Mouse (Mus musculus): ENCODE measurements at regions not wholly inside any gene's neighbourhood (a gene's known extent, or its start where the extent isn't known, plus 50 kb on each side); places are given as distances from the start of the nearest gene placed in this dataset.

DNA sequence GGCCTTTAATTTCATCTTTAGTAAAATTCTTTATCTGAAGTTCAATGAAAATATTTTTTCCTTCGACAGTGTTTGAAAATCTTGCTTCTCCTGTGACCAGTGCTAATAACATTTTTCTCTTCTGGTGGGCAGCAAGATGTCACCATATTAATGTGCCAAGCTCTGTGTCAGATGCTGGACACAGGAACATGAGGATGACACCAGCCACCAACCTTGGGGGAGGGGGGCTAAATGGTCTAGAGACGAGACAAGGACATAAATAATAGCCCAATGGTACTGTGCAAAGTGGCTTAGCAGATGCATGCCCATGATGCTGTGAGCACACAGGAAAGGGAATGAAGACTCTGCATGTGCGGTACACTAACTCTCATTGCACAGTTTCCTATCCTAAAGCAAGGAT lies 373.8 kb downstream of the Nuf2 start:
- 71% methylated on average over 3 of the region's 3 CpGs for WGBS
- no peak for DNase-seq
- Histone ChIP-seq H3K27me3 (ENCODE audit: insufficient read depth, low read length) (no peaks in the 10 kb centered on the region), H3K27ac (ENCODE audit: low read depth) (no peak overlapping the region), H3K4me1 (ENCODE audit: insufficient read depth) (0 out of 2 replicates have a peak, but pooled peaks cover 4% of the 10 kb centered on the region), H3K36me3 (ENCODE audit: insufficient read depth) (no peaks in the 10 kb centered on the region), H3K4me2 (no peak overlapping the region), H3K4me3 (ENCODE audit: low read depth, low read length) (no peak overlapping the region), H3K9me3 (ENCODE audit: low read depth, low read length) (no peaks in the 10 kb centered on the region), H3K9ac (no peak overlapping the region)
- no peak for ATAC-seq (ENCODE audit: insufficient read depth)
- TF ChIP-seq CTCF (IDR thresholded peaks at IDR 0.05; ENCODE audit: low read depth), result no peak

DNA sequence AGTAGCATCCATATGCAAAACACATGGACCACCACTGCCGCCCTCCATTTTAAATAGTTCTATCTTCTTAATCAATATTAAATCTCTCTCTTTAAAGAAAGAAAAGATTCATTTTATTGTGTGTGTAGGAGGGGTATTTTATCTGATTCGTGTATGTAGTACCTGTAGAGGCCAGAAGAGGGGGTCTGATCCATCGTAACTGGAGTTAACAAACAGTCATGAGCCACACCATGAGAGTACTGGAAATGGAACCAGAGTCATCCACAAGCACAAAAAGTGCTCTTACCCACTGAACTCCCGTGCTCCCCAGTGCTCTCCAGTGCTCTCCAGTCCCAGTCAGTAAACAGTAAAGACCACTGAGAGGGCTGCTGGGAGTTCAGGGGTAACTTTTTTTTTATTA lies 374.4 kb downstream of the Nuf2 start:
- no peak for TF ChIP-seq CTCF (IDR thresholded peaks at IDR 0.05; ENCODE audit: low read depth)
- 0 out of 2 replicates have a peak, but pooled peaks cover 4% of the 10 kb centered on the region for H3K4me1 ChIP-seq (ENCODE audit: insufficient read depth)
- ATAC-seq (ENCODE audit: insufficient read depth) (no peak), DNase-seq (no peak)
- H3K4me3 ChIP-seq (ENCODE audit: low read depth, low read length), result no peak overlapping the region
- no peak overlapping the region for H3K27ac ChIP-seq (ENCODE audit: low read depth)
- H3K36me3 ChIP-seq (ENCODE audit: insufficient read depth), result no peaks in the 10 kb centered on the region
- no peak overlapping the region for H3K4me2 ChIP-seq
- WGBS, result 81% methylated on average over 4 of the region's 4 CpGs
- H3K9me3 ChIP-seq (ENCODE audit: low read depth, low read length), result no peaks in the 10 kb centered on the region
- H3K27me3 ChIP-seq (ENCODE audit: insufficient read depth, low read length), result no peaks in the 10 kb centered on the region
- no peak overlapping the region for H3K9ac ChIP-seq

DNA sequence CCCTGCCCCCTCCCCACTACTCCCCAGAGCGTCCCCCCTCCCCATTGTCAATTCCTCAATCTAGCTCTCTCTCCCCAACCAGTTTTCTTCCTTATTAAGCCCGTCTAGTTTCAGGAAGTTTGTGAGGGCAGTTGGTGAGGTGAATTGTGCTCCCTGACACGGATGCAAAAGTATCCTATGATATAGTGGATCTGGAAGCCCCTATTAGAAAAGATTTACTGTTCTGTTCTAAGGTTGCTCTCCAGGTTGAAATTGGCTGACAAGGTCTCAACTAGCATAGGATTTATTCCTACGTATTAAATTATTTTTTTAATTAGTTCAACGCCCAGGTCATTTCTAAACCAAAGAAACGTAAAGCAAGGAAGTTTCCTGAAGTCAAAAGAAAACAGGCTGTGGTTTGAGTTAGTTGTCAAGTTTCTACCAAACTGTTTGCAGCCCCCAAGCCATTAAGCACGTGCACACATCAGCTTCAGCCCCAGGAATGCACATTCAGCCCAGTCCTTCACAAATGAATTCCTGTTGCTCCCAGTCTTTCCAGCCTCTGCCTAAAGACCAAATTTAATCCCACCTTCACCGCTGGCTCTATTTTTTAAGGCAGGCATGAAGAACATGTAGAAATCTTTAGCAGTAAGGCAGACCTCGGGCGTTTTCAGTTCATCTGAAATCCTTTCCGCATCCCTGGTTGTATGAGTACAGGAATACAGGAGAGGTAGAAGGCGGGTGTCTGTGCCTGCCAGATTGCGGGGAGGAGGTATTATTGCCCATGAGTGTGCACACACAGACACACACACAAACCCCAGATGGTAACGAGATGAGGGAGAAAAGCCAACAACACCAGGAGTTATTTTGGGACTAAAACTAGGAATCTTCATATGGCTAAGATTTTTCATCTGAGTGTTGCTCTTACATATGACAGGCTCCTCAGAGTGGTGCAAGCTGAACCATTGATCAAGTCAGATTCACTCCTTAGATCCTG lies 375.5 kb downstream of the Nuf2 start:
- Histone ChIP-seq H3K9ac (no peak overlapping the region), H3K4me2 (no peak overlapping the region), H3K36me3 (ENCODE audit: insufficient read depth) (no peaks in the 10 kb centered on the region), H3K4me1 (ENCODE audit: insufficient read depth) (no peaks in the 10 kb centered on the region), H3K9me3 (ENCODE audit: low read depth, low read length) (no peaks in the 10 kb centered on the region), H3K27ac (ENCODE audit: low read depth) (no peak overlapping the region), H3K4me3 (ENCODE audit: low read depth, low read length) (no peak overlapping the region), H3K27me3 (ENCODE audit: insufficient read depth, low read length) (no peaks in the 10 kb centered on the region)
- no peak for TF ChIP-seq CTCF (IDR thresholded peaks at IDR 0.05; ENCODE audit: low read depth)
- WGBS, result 68% methylated on average over 14 of the region's 14 CpGs
- DNase-seq (no peak), ATAC-seq (ENCODE audit: insufficient read depth) (no peak)

DNA sequence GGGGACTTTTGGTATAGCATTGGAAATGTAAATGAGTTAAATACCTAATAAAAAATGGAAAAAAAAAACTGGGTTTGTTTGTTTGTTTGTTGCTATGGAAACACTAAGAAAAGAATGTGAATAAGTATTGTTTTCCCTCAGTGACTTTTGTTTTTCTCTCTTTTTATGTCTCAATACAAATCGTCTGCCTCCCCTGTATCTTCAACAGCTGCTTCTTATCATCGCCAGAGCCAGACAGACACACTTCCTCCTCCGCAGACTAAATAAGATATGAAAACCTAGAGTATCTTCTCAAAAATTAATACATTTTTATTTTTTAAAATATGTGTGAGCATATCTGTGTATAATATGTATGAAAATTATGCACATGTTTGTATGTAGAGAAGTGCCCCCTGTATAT lies 389.0 kb downstream of the Nuf2 start:
- Histone ChIP-seq H3K27ac (ENCODE audit: low read depth) (no peak overlapping the region), H3K4me3 (ENCODE audit: low read depth, low read length) (no peak overlapping the region), H3K9ac (no peak overlapping the region), H3K4me2 (no peak overlapping the region), H3K27me3 (ENCODE audit: insufficient read depth, low read length) (no peaks in the 10 kb centered on the region), H3K4me1 (ENCODE audit: insufficient read depth) (no peaks in the 10 kb centered on the region), H3K9me3 (ENCODE audit: low read depth, low read length) (peaks cover 5% of the 10 kb centered on the region; the same call in 1 of the 2 replicates), H3K36me3 (ENCODE audit: insufficient read depth) (no peaks in the 10 kb centered on the region)
- DNase-seq (peak; percentile 60), ATAC-seq (ENCODE audit: insufficient read depth) (no peak)
- WGBS, result 42% methylated on average over 3 of the region's 3 CpGs
- TF ChIP-seq CTCF (IDR thresholded peaks at IDR 0.05; ENCODE audit: low read depth), result no peak

DNA sequence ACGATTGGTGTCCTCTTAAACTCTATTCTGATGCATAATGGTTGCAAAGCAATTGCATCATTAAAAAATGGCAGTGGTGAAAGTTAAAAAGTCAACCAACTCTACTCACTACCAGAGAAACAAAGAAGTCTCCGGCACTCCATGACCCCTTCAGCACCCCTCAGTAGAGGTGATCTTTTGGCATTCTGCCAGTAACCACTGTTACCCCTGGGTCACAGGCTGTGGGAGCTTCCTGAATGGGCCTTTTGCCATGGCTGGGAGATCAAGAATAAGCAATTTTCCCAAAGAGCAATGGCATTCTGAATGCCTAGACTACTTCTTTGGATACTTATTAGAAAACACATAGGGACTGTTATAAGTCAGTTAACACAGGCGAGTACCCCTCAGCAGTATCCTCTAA lies 391.2 kb downstream of the Nuf2 start:
- ATAC-seq (ENCODE audit: insufficient read depth), result no peak
- Histone ChIP-seq H3K9me3 (ENCODE audit: low read depth, low read length) (peaks cover 5% of the 10 kb centered on the region; the same call in 1 of the 2 replicates), H3K9ac (no peak overlapping the region), H3K4me3 (ENCODE audit: low read depth, low read length) (no peak overlapping the region), H3K36me3 (ENCODE audit: insufficient read depth) (no peaks in the 10 kb centered on the region), H3K27me3 (ENCODE audit: insufficient read depth, low read length) (no peaks in the 10 kb centered on the region), H3K27ac (ENCODE audit: low read depth) (no peak overlapping the region), H3K4me1 (ENCODE audit: insufficient read depth) (no peaks in the 10 kb centered on the region), H3K4me2 (no peak overlapping the region)
- no peak for TF ChIP-seq CTCF (IDR thresholded peaks at IDR 0.05; ENCODE audit: low read depth)
- 63% methylated on average over 3 of the region's 3 CpGs for WGBS
- no peak for DNase-seq

DNA sequence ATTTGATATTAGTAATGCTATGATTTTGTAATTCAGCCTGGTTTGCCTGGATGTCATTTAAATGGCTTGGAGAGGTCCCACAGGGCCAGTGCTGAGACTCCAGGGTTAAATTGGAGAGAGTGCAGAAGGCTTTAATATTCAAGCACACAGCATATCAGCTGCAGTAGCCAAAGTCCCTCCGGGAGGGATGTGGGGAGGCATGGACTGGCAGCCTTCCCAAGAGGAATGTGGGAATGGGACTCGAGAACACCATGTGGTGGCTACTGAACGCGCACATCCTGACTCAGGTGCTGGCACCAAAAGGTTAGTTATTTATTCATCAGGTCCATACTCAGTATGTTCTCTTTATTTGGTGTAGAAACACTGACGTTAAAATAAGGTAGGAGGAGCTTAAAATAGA lies 391.8 kb downstream of the Nuf2 start:
- Histone ChIP-seq H3K4me3 (ENCODE audit: low read depth, low read length) (no peak overlapping the region), H3K36me3 (ENCODE audit: insufficient read depth) (no peaks in the 10 kb centered on the region), H3K9me3 (ENCODE audit: low read depth, low read length) (peaks cover 5% of the 10 kb centered on the region; the same call in 1 of the 2 replicates), H3K4me1 (ENCODE audit: insufficient read depth) (no peaks in the 10 kb centered on the region), H3K27me3 (ENCODE audit: insufficient read depth, low read length) (no peaks in the 10 kb centered on the region), H3K9ac (no peak overlapping the region), H3K4me2 (no peak overlapping the region), H3K27ac (ENCODE audit: low read depth) (no peak overlapping the region)
- no peak for TF ChIP-seq CTCF (IDR thresholded peaks at IDR 0.05; ENCODE audit: low read depth)
- ATAC-seq (ENCODE audit: insufficient read depth) (no peak), DNase-seq (no peak)
- WGBS, result 67% methylated on average over 5 of the region's 5 CpGs

DNA sequence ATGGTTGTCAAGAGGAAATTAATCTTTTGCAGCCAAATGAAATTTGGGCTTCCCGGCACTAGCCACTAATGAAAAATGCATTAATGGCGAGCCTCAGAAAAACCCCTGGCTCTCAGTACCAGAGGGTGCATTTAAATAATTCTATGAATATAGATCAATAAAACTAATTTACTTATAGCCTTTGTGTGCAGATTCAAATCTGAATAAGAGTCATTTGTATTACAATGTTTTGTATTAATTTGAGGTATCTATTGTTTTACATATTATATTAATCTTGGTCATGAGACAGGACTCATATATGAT lies 392.1 kb downstream of the Nuf2 start:
- Histone ChIP-seq H3K4me3 (ENCODE audit: low read depth, low read length) (no peak overlapping the region), H3K4me2 (no peak overlapping the region), H3K9ac (no peak overlapping the region), H3K27ac (ENCODE audit: low read depth) (no peak overlapping the region), H3K9me3 (ENCODE audit: low read depth, low read length) (peaks cover 5% of the 10 kb centered on the region; the same call in 1 of the 2 replicates), H3K36me3 (ENCODE audit: insufficient read depth) (no peaks in the 10 kb centered on the region), H3K27me3 (ENCODE audit: insufficient read depth, low read length) (no peaks in the 10 kb centered on the region), H3K4me1 (ENCODE audit: insufficient read depth) (no peaks in the 10 kb centered on the region)
- DNase-seq (no peak), ATAC-seq (ENCODE audit: insufficient read depth) (no peak)
- 28% methylated on average over 2 of the region's 2 CpGs for WGBS
- no peak for TF ChIP-seq CTCF (IDR thresholded peaks at IDR 0.05; ENCODE audit: low read depth)

Data from lung, embryonic 14.5 days (tissue).